In genomic region chr9:26760081-26760480, GRCm38 (mm10) we compare ENCODE assay signal across 10 mouse cellular contexts. TPM values are rescaled to one million over a fixed set of nuclear protein-coding genes. Genes with fewer than 3 reads are reported as not detected.
A peak's percentile ranks its signal among the peaks of the same experiment; 100 is the strongest.
DNase-seq lines count a peak whose midpoint lies in the region; ATAC-seq and TF ChIP-seq lines count a peak whose summit lies in the region.
"Had no signal": no experiment of that assay in that cellular context is flagged by ENCODE, and none has a peak within 500 bp of the region (broad histone marks: within the 10 kb centered on the region; RNA-seq: fewer than 3 reads in every experiment).

No protein-coding gene starts in this region.

- no peak overlapping the region for H3K9ac ChIP-seq in heart, adult 2 months (ENCODE audit: low read depth, low read length)
- no peak overlapping the region for H3K9ac ChIP-seq in heart, embryonic 11.5 days (ENCODE audit: low read depth, low read length)
- H3K9ac ChIP-seq in forebrain, embryonic 15.5 days (replicated peaks), result no peak overlapping the region
- H3K9ac ChIP-seq in midbrain, embryonic 11.5 days (ENCODE audit: low read length), result no peak overlapping the region
- H3K9ac ChIP-seq: liver, embryonic 13.5 days had no signal

- no peaks in the 10 kb centered on the region for H3K27me3 ChIP-seq in heart, adult 2 months (ENCODE audit: control insufficient read depth, insufficient read depth, low read length)
- H3K27me3 ChIP-seq in heart, embryonic 11.5 days (ENCODE audit: control insufficient read depth, insufficient read depth, low read length), result no peaks in the 10 kb centered on the region
- H3K27me3 ChIP-seq in forebrain, embryonic 15.5 days, result no peaks in the 10 kb centered on the region
- no peaks in the 10 kb centered on the region for H3K27me3 ChIP-seq in midbrain, embryonic 11.5 days (ENCODE audit: control insufficient read depth, insufficient read depth, low read length)
- H3K27me3 ChIP-seq: liver, embryonic 13.5 days had no signal

- no peaks in the 10 kb centered on the region for H3K9me3 ChIP-seq in heart, embryonic 11.5 days (replicated peaks; ENCODE audit: control insufficient read depth, low read length)
- H3K9me3 ChIP-seq in forebrain, embryonic 15.5 days, result no peaks in the 10 kb centered on the region
- no peaks in the 10 kb centered on the region for H3K9me3 ChIP-seq in midbrain, embryonic 11.5 days (ENCODE audit: control insufficient read depth, low read length)

- no peak for ATAC-seq in heart, embryonic 11.5 days (replicated peaks; ENCODE audit: insufficient number of reproducible peaks, low FRiP score, low TSS enrichment)
- peak; percentile 79 for ATAC-seq in forebrain, embryonic 15.5 days (replicated peaks)
- ATAC-seq in midbrain, embryonic 11.5 days (ENCODE audit: low FRiP score), result peak; percentile 74; the same call in 1 of the 2 replicates
- ATAC-seq in megakaryocyte-erythroid progenitor cell, adult 5-6 weeks (replicated peaks; ENCODE audit: low FRiP score, low TSS enrichment, poor library complexity, severe bottlenecking), result no peak

- H3K27ac ChIP-seq in heart, adult 2 months, result no peak overlapping the region
- H3K27ac ChIP-seq in heart, embryonic 11.5 days (ENCODE audit: low read depth, low read length), result no peak overlapping the region
- H3K27ac ChIP-seq in forebrain, embryonic 15.5 days (replicated peaks), result no peak overlapping the region
- H3K27ac ChIP-seq in midbrain, embryonic 11.5 days (ENCODE audit: low read depth, low read length), result no peak overlapping the region
- H3K27ac ChIP-seq: liver, embryonic 13.5 days had no signal

- H3K4me2 ChIP-seq in heart, embryonic 11.5 days, result no peak overlapping the region
- no peak overlapping the region for H3K4me2 ChIP-seq in forebrain, embryonic 15.5 days (replicated peaks)
- H3K4me2 ChIP-seq in midbrain, embryonic 11.5 days, result no peak overlapping the region
- H3K4me2 ChIP-seq: liver, embryonic 13.5 days had no signal

- intact Hi-C loops in heart, adult 2 months (cut with DNase I), result loop anchor here (5.0 kb wide), 2 partner anchors 278 to 1068 kb away; no protein-coding TSS in a partner anchor

- peak; percentile 67 for TF ChIP-seq CTCF in heart, adult 2 months (IDR thresholded peaks at IDR 0.05)

- H3K4me3 ChIP-seq in heart, adult 2 months, result no peak overlapping the region
- H3K4me3 ChIP-seq in heart, embryonic 11.5 days (ENCODE audit: low read depth, low read length), result no peak overlapping the region
- no peak overlapping the region for H3K4me3 ChIP-seq in forebrain, embryonic 15.5 days
- H3K4me3 ChIP-seq in midbrain, embryonic 11.5 days (ENCODE audit: low read depth, low read length), result no peak overlapping the region
- H3K4me3 ChIP-seq: erythroblast, embryonic 14.5 days; liver, embryonic 13.5 days had no signal

- 24% methylated on average over 9 of the region's 9 CpGs for WGBS in heart, adult 2 months
- 28% methylated on average over 9 of the region's 9 CpGs for WGBS in heart, embryonic 11.5 days (ENCODE audit: insufficient replicate concordance)
- 22% methylated on average over 9 of the region's 9 CpGs for WGBS in forebrain, embryonic 15.5 days
- WGBS in midbrain, embryonic 11.5 days, result 39% methylated on average over 9 of the region's 9 CpGs

- no peak for TF ChIP-seq EP300 in heart, adult 2 months (IDR thresholded peaks at IDR 0.05; ENCODE audit: insufficient read depth, low read depth, low read length)

- no peaks in the 10 kb centered on the region for H3K36me3 ChIP-seq in heart, adult 2 months (ENCODE audit: control insufficient read depth, insufficient read depth, low read length)
- H3K36me3 ChIP-seq in heart, embryonic 11.5 days (ENCODE audit: control insufficient read depth, insufficient read depth, low read length), result no peaks in the 10 kb centered on the region
- H3K36me3 ChIP-seq in forebrain, embryonic 15.5 days, result peaks cover 36% of the 10 kb centered on the region
- no peaks in the 10 kb centered on the region for H3K36me3 ChIP-seq in midbrain, embryonic 11.5 days (ENCODE audit: control insufficient read depth, insufficient read depth, low read length)
- H3K36me3 ChIP-seq: liver, embryonic 13.5 days had no signal

- no peak for TF ChIP-seq POLR2A in heart, adult 2 months (IDR thresholded peaks at IDR 0.05; ENCODE audit: insufficient read depth, low read depth, low read length)

- no peaks in the 10 kb centered on the region for H3K79me2 ChIP-seq in heart, adult 2 months (replicated peaks; ENCODE audit: control insufficient read depth, insufficient read depth, low read length)

- no peaks in the 10 kb centered on the region for H3K4me1 ChIP-seq in heart, adult 2 months (ENCODE audit: control insufficient read depth, insufficient read depth, low read length)
- H3K4me1 ChIP-seq in heart, embryonic 11.5 days (ENCODE audit: control insufficient read depth, insufficient read depth, low read length), result no peaks in the 10 kb centered on the region
- peaks cover 15% of the 10 kb centered on the region for H3K4me1 ChIP-seq in forebrain, embryonic 15.5 days
- no peaks in the 10 kb centered on the region for H3K4me1 ChIP-seq in midbrain, embryonic 11.5 days (ENCODE audit: control insufficient read depth, insufficient read depth, low read length)
- H3K4me1 ChIP-seq: liver, embryonic 13.5 days had no signal

- peak in 1 of 2 experiments; percentile 26 for DNase-seq in heart, adult 2 months
- DNase-seq in cerebellum, adult 11 months, result peak; percentile 22
- peak; percentile 28 for DNase-seq in kidney, postnatal 14 days
- DNase-seq in midbrain, embryonic 11.5 days (ENCODE audit: low spot score, missing footprints), result peak; percentile 85
- no peak for DNase-seq in urinary bladder, adult 18-20 months (ENCODE audit: low spot score in 2 of 2)
- DNase-seq: liver, embryonic 13.5 days had no signal

RNA-seq across cellular contexts. Expression of gene B3gat1, which starts 26.6 kb away (rescaled TPM):
- not detected for total RNA-seq in heart, adult 2 months (2021)
- not detected in 2 replicates for polyA plus RNA-seq in heart, adult 2 months (2012; rRNA removed)
- 0.04 TPM in 1 of 2 replicates, not detected in the other for polyA plus RNA-seq in heart, embryonic 11.5 days (2014; fragmentation: Nextera tagmentation; extraction: Ambion mirVana)
- 33.7 and 37.2 TPM in 2 replicates for polyA plus RNA-seq in forebrain, embryonic 15.5 days (2015; fragmentation: Nextera tagmentation; extraction: Ambion mirVana)
- 4.7 and 5.7 TPM in 2 replicates for polyA plus RNA-seq in midbrain, embryonic 11.5 days (2014; fragmentation: Nextera tagmentation; extraction: Ambion mirVana)
- not detected in 2 replicates for total RNA-seq in megakaryocyte-erythroid progenitor cell, adult 5-6 weeks (2014; fragmentation: Nextera tagmentation)
- not detected in 2 replicates for total RNA-seq in megakaryocyte-erythroid progenitor cell, adult 5-6 weeks (2017)
- polyA plus RNA-seq: erythroblast, embryonic 14.5 days; liver, embryonic 13.5 days had no signal

RNA-seq across cellular contexts. Expression of gene Glb1l2, which starts 46.2 kb away (rescaled TPM):
- total RNA-seq in heart, adult 2 months (2021), result under 1 TPM; 0.39 to 0.86 TPM
- polyA plus RNA-seq in heart, adult 2 months (2012; rRNA removed), result 2.2 and 2.6 TPM in 2 replicates
- 1.2 and 1.3 TPM in 2 replicates for polyA plus RNA-seq in heart, embryonic 11.5 days (2014; fragmentation: Nextera tagmentation; extraction: Ambion mirVana)
- polyA plus RNA-seq in forebrain, embryonic 15.5 days (2015; fragmentation: Nextera tagmentation; extraction: Ambion mirVana), result 2.1 and 2.2 TPM in 2 replicates
- 4.5 and 5.2 TPM in 2 replicates for polyA plus RNA-seq in midbrain, embryonic 11.5 days (2014; fragmentation: Nextera tagmentation; extraction: Ambion mirVana)
- not detected in 2 replicates for total RNA-seq in megakaryocyte-erythroid progenitor cell, adult 5-6 weeks (2014; fragmentation: Nextera tagmentation)
- not detected in 2 replicates for total RNA-seq in megakaryocyte-erythroid progenitor cell, adult 5-6 weeks (2017)
- polyA plus RNA-seq: erythroblast, embryonic 14.5 days had no signal

Comparison
In these comparisons a context has a peak if more than half of its experiments do, and no peak if none do; other contexts are left out.
1. DNase-seq: peak in cerebellum, adult 11 months (single experiment), kidney, postnatal 14 days (single experiment) and midbrain, embryonic 11.5 days (single experiment); none in urinary bladder, adult 18-20 months (0 of 2).
2. ATAC-seq: peak in forebrain, embryonic 15.5 days (single experiment) and midbrain, embryonic 11.5 days (single experiment); none in heart, embryonic 11.5 days (single experiment) and megakaryocyte-erythroid progenitor cell, adult 5-6 weeks (single experiment).